Mouse (Mus musculus) kidney, embryonic 15.5 days (tissue): Measurements from ENCODE around the gene Bcan. TPM values are rescaled to one million over a fixed set of nuclear protein-coding genes. Genes with fewer than 3 reads are reported as not detected.

Experiments used
- ATAC-seq: fragments of 200-750 bp; cut with Nextera tagmentation; replicated peaks from 2 replicates; pipeline ENCODE4 v1.8.0; 2017; ENCODE audit warnings: moderate TSS enrichment; ENCODE audit not compliant: low FRiP score
- H3K27ac ChIP-seq: fragments of 300-500 bp; sonication (generic); 2 replicates; pipeline ENCODE4 v1.5.1; 2015; ENCODE audit warnings: mild to moderate bottlenecking, inconsistent platforms
- H3K27me3 ChIP-seq: fragments of 300-500 bp; sonication (generic); 2 replicates; pipeline ENCODE4 v1.6.1; 2015; ENCODE audit warnings: inconsistent platforms
- H3K36me3 ChIP-seq: fragments of 300-500 bp; sonication (generic); 2 replicates; pipeline ENCODE4 v1.6.1; 2015; ENCODE audit warnings: inconsistent platforms
- H3K4me1 ChIP-seq: fragments of 300-500 bp; sonication (generic); 2 replicates; pipeline ENCODE4 v1.6.1; 2015; ENCODE audit warnings: inconsistent platforms
- H3K4me2 ChIP-seq: fragments of 300-500 bp; sonication (generic); 2 replicates; pipeline ENCODE4 v1.6.1; 2015; ENCODE audit warnings: moderate library complexity, mild to moderate bottlenecking, inconsistent platforms
- H3K4me3 ChIP-seq: fragments of 300-500 bp; sonication (generic); replicated peaks from 2 replicates; pipeline ENCODE4 v1.5.1; 2015; ENCODE audit warnings: mild to moderate bottlenecking, inconsistent platforms
- H3K9ac ChIP-seq: fragments of 300-500 bp; sonication (generic); 2 replicates; pipeline ENCODE4 v1.6.1; 2015; ENCODE audit warnings: mild to moderate bottlenecking, inconsistent platforms
- H3K9me3 ChIP-seq: fragments of 300-500 bp; sonication (generic); replicated peaks from 2 replicates; pipeline ENCODE4 v1.6.1; 2016; ENCODE audit warnings: inconsistent platforms
- WGBS: fragments of 180-500 bp; shearing (Covaris S2); methylation state at CpG from one replicate; pipeline ENCODE4 v1.1.7; 2015; ENCODE audit warnings: mixed read lengths; 5-methylcytosine and 5-hydroxymethylcytosine counted together
- polyA plus RNA-seq: library from polyadenylated mRNA; unstranded; fragments of >200 nt; fragmentation: Nextera tagmentation; extraction: Ambion mirVana; gene quantifications from 2 replicates; pipeline ENCODE4 v1.2.1, GENCODE M21; 2015

Gene Bcan
- polyA plus RNA-seq, 1 experiment from 2014 or later, result 0.17 TPM

DNA sequence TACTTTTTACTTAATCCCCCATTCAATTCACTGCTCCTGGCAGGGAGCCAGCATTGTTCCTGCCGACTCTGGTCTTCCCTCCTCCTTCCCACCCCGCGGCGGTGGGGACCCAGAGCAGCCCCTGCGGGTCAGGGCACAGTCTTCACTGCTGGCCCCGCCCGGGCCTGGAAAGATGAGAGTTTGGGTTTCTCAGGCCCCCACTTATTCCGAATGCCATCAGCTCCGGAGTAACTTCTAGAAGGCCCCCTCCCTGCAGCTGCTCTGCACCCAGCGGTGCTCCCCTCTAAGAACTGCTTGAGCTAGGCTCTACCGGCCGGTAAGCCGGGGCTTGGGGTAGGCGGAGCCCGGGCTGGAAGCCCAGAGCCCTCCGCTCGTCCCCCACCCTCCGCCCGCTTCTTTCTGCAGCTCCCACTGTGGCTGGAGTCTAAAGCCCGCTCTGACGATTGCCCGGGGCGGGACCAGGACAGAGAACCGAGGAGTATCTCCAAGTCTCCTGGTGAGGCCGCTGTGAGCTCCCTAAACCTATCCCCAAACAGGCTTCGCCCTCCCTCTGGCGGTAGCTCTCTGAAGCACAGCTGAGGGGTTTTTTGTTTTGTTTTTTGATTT lies 39.3 kb downstream of the Bcan start:
- Histone ChIP-seq H3K4me2 (peak overlapping the region; percentile 87), H3K9ac (peak overlapping the region; percentile 71), H3K27me3 (no peaks in the 10 kb centered on the region), H3K4me1 (peaks cover 32% of the 10 kb centered on the region), H3K4me3 (peak overlapping the region; percentile 53), H3K36me3 (no peaks in the 10 kb centered on the region), H3K27ac (peak overlapping the region; percentile 98), H3K9me3 (no peaks in the 10 kb centered on the region)
- 0% methylated on average over 27 of the region's 27 CpGs for WGBS
- peak; percentile 96 for ATAC-seq

GRCm38 (mm10) chr3:87960191-87960585 lies 39.8 kb downstream of the Bcan start:
- Histone ChIP-seq H3K27ac (peak overlapping the region; percentile 98), H3K4me1 (peaks cover 32% of the 10 kb centered on the region), H3K27me3 (no peaks in the 10 kb centered on the region), H3K9me3 (no peaks in the 10 kb centered on the region), H3K4me2 (peak overlapping the region; percentile 87), H3K36me3 (no peaks in the 10 kb centered on the region), H3K9ac (peak overlapping the region; percentile 71), H3K4me3 (peak overlapping the region; percentile 53)
- WGBS, result 8% methylated on average over 10 of the region's 10 CpGs
- no peak; the same call in 1 of the 2 replicates for ATAC-seq

- no peak for ATAC-seq
- H3K4me3 ChIP-seq, result no peak overlapping the region
- H3K27me3 ChIP-seq, result no peaks in the 10 kb centered on the region
- H3K36me3 ChIP-seq, result no peaks in the 10 kb centered on the region
- peaks cover 32% of the 10 kb centered on the region for H3K4me1 ChIP-seq
- peak overlapping the region; percentile 98 for H3K27ac ChIP-seq
- WGBS, result 63% methylated on average over 7 of the region's 7 CpGs
- H3K9ac ChIP-seq, result no peak overlapping the region
- no peaks in the 10 kb centered on the region for H3K9me3 ChIP-seq
- 0 out of 2 replicates have a peak overlapping the region, but pooled peaks have one; percentile 87 for H3K4me2 ChIP-seq
Measured at GRCm38 (mm10) chr3:87959371-87959770, 40.7 kb downstream of the Bcan start.

DNA sequence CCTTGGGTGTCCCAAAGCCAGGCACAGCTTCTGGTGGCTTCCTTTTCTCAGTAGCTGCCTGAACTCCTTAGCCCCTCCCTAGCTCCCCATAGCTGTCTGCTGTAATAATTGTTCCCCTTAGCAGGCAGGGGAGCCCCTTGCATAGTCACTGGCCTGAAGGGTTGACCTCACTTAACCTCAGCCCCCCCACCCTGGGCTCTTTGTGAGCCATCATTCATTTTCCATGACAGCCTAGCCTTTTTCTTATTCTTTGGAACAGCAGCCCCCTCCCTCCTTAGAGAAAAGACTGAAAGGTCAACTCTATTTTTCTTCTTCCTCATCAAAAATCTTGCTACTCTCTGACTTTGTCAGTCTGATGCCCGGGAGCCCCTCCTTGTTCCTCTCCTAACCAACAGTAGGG lies 41.1 kb downstream of the Bcan start:
- 52% methylated on average over 1 of the region's 1 CpGs for WGBS

GRCm38 (mm10) chr3:87958476-87958875 lies 41.6 kb downstream of the Bcan start:
- WGBS, result 22% methylated on average over 4 of the region's 4 CpGs
- ATAC-seq, result no peak
- H3K9me3 ChIP-seq, result no peaks in the 10 kb centered on the region
- H3K27ac ChIP-seq, result peak overlapping the region; percentile 98
- H3K4me3 ChIP-seq, result no peak overlapping the region
- H3K9ac ChIP-seq, result no peak overlapping the region
- H3K27me3 ChIP-seq, result no peaks in the 10 kb centered on the region
- 0 out of 2 replicates have a peak, but pooled peaks cover 1% of the 10 kb centered on the region for H3K36me3 ChIP-seq
- peaks cover 33% of the 10 kb centered on the region for H3K4me1 ChIP-seq
- no peak overlapping the region for H3K4me2 ChIP-seq

More for the DNA sequence above, 41.1 kb downstream of the Bcan start:
- Histone ChIP-seq H3K4me3 (no peak overlapping the region), H3K4me1 (peaks cover 32% of the 10 kb centered on the region), H3K27ac (peak overlapping the region; percentile 98), H3K9ac (no peak overlapping the region), H3K9me3 (no peaks in the 10 kb centered on the region), H3K36me3 (no peaks in the 10 kb centered on the region), H3K27me3 (no peaks in the 10 kb centered on the region), H3K4me2 (no peak overlapping the region)
- ATAC-seq, result no peak

- WGBS, result 19% methylated on average over 1 of the region's 1 CpGs
- Histone ChIP-seq H3K4me3 (no peak overlapping the region), H3K27ac (peak overlapping the region; percentile 98)
Measured at GRCm38 (mm10) chr3:87958056-87958455, 42.0 kb downstream of the Bcan start.

DNA sequence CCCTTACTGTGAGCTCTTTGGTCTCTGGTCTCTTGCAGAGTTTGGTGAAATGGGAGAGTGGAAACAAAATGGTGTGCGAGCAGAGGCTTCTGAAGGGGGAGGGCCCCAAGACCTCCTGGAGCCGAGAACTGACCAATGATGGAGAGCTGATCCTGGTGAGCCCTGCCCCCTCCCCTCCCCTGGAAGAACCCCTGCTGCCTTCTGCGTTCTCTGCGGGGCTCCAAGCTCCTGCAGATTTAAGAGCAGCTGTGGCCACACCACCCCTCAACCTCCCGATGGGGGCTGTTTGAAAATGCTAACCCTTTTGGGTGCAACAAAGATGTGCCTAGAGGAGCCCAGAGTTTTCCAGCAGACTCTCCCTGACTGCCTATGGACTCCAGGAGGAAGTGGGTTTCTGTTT lies 47.6 kb downstream of the Bcan start:
- 15% methylated on average over 5 of the region's 5 CpGs for WGBS
- no peaks in the 10 kb centered on the region for H3K9me3 ChIP-seq
- peaks cover 58% of the 10 kb centered on the region for H3K4me1 ChIP-seq
- 0 out of 2 replicates have a peak, but pooled peaks cover 3% of the 10 kb centered on the region for H3K36me3 ChIP-seq
- H3K4me3 ChIP-seq, result peak overlapping the region; percentile 22
- H3K4me2 ChIP-seq, result peak overlapping the region; percentile 52
- H3K27me3 ChIP-seq, result peaks cover 26% of the 10 kb centered on the region
- peak; percentile 72 for ATAC-seq
- peak overlapping the region; percentile 78 for H3K27ac ChIP-seq
- peak overlapping the region; percentile 12; the same call in 1 of the 2 replicates for H3K9ac ChIP-seq

More at GRCm38 (mm10) chr3:87958056-87958455, 42.0 kb downstream of the Bcan start:
- Histone ChIP-seq H3K27me3 (no peaks in the 10 kb centered on the region), H3K4me2 (no peak overlapping the region), H3K4me1 (peaks cover 38% of the 10 kb centered on the region), H3K9me3 (no peaks in the 10 kb centered on the region), H3K36me3 (0 out of 2 replicates have a peak, but pooled peaks cover 3% of the 10 kb centered on the region), H3K9ac (no peak overlapping the region)
- ATAC-seq, result no peak

DNA sequence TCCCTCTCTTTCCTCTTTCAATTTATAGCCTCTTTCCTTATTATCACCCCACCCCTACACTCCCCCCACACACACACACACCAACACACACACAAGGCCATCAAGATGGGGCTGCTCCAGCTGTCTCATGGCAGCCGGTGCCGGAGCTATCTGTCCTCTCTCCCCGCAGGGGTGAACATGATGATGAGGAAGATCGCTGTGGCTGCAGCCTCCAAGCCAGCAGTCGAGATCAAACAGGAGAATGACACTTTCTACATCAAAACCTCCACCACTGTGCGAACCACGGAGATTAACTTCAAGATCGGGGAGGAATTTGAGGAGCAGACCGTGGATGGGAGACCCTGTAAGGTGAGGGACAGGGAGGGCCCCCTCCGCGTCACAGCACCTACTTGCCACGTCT lies 48.1 kb downstream of the Bcan start:
- no peak for ATAC-seq
- peak overlapping the region; percentile 22 for H3K4me3 ChIP-seq
- no peaks in the 10 kb centered on the region for H3K9me3 ChIP-seq
- H3K4me2 ChIP-seq, result peak overlapping the region; percentile 52
- 21% methylated on average over 12 of the region's 12 CpGs for WGBS
- H3K27me3 ChIP-seq, result peaks cover 26% of the 10 kb centered on the region
- peak overlapping the region; percentile 8; the same call in 1 of the 2 replicates for H3K9ac ChIP-seq
- peaks cover 63% of the 10 kb centered on the region for H3K4me1 ChIP-seq
- H3K36me3 ChIP-seq, result 0 out of 2 replicates have a peak, but pooled peaks cover 3% of the 10 kb centered on the region
- H3K27ac ChIP-seq, result peak overlapping the region; percentile 78

DNA sequence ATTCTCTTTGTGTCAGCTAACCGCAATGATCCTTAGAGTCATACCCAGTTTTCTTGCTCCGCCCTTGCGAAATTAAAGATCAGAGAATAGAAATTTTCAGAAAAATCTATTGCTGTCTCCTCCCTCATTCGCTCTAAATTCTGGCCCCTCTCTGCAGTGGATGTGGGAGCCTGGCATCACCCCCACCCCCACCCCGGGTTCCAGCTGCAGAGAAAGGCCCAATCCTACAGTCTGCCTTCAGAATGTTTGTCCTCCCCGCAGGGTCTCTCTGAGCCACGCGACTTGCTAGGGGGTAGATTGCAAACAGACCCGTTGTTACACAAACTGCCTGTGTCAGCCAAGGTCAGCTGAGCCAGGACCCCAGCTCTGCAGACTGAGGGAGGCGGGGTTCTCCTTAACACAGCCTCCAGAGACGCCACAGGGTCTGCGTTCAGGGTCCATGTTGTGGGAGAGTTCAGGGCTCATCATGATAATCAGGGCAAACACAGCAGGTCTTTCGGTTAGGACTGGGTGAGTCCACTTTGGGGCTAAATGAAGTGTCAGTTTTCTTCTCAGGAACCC lies 50.0 kb downstream of the Bcan start:
- peak overlapping the region; percentile 21; the same call in 1 of the 2 replicates for H3K9ac ChIP-seq
- H3K27me3 ChIP-seq, result peaks cover 26% of the 10 kb centered on the region
- peak overlapping the region; percentile 60; the same call in 1 of the 2 replicates for H3K27ac ChIP-seq
- peaks cover 82% of the 10 kb centered on the region for H3K4me1 ChIP-seq
- peak overlapping the region; percentile 65 for H3K4me2 ChIP-seq
- no peaks in the 10 kb centered on the region for H3K9me3 ChIP-seq
- 12% methylated on average over 13 of the region's 13 CpGs for whole genome bisulfite sequencing
- H3K4me3 ChIP-seq, result peak overlapping the region; percentile 43
- no peak for ATAC-seq
- H3K36me3 ChIP-seq, result 0 out of 2 replicates have a peak, but pooled peaks cover 3% of the 10 kb centered on the region

DNA sequence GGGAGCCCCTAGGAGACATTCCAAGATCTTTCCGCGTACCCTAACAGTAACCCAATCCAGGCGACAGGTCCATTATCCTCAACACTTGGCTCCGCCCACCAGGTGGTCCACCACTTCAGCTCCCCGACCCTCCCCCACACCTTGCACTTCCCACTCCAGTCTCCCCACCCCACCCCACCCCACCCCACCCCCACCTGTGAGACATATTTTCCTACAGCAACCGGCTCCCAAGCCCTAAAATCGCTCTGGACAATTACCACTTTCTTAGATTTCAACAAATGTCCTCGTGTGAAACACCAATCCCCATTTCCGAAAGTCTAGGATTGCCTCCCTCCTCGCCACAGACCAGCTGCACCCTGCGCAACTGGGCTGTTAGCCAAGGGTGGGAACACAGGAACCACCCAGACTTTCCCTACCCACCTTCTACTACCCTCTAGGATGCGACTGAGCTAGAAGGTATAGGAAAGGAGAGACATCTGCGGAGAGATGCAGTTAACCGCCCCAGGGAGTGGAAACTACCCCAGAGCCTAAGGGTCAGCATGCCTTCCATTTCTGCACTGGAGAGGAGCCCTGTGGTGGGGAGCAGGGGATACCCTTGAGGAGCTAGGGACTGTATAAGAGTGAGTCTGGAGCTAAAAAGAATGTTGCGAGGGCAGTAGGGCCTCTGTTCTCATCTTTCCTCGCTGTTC lies 50.6 kb downstream of the Bcan start:
- peaks cover 88% of the 10 kb centered on the region for H3K4me1 ChIP-seq
- 9% methylated on average over 16 of the region's 16 CpGs for WGBS
- H3K27me3 ChIP-seq, result peaks cover 26% of the 10 kb centered on the region
- H3K9me3 ChIP-seq, result no peaks in the 10 kb centered on the region
- H3K4me2 ChIP-seq, result peak overlapping the region; percentile 65
- peak overlapping the region; percentile 40; the same call in 1 of the 2 replicates for H3K9ac ChIP-seq
- no peak for ATAC-seq
- H3K4me3 ChIP-seq, result peak overlapping the region; percentile 43
- 0 out of 2 replicates have a peak, but pooled peaks cover 3% of the 10 kb centered on the region for H3K36me3 ChIP-seq
- peak overlapping the region; percentile 60; the same call in 1 of the 2 replicates for H3K27ac ChIP-seq

GRCm38 (mm10) chr3:87948378-87949265 lies 51.4 kb downstream of the Bcan start, which contains the start of gene Crabp2:
Crabp2 (plus strand) TSS chr3:87948666.
- peak within 1 kb of the TSS; percentile 65 for H3K4me2 ChIP-seq
- peaks cover 26% of the 10 kb centered on the region for H3K27me3 ChIP-seq
- H3K9me3 ChIP-seq, result no peaks in the 10 kb centered on the region
- H3K4me1 ChIP-seq, result peaks cover 89% of the 10 kb centered on the region
- H3K27ac ChIP-seq, result peak within 1 kb of the TSS; percentile 80
- H3K4me3 ChIP-seq, result peak within 1 kb of the TSS; percentile 43
- ATAC-seq, result peak; percentile 27
- 1% methylated on average over 35 of the region's 35 CpGs for WGBS
- H3K9ac ChIP-seq, result peak within 1 kb of the TSS; percentile 40
- peaks cover 4% of the 10 kb centered on the region; the same call in 1 of the 2 replicates for H3K36me3 ChIP-seq
